Mouse (Mus musculus): ENCODE data around the gene Zfhx2.

Zfhx2 gene

GRCm38 (mm10) chr14:55092011-55092577 is at the start of gene Zfhx2:
TSS of gene Zfhx2 (minus strand) at chr14:55092324.
- peak; percentile 96 to 98 for DNase-seq

- no peak for DNase-seq
Measured at GRCm38 (mm10) chr14:55139313-55139712, 47.2 kb upstream of the Zfhx2 start.

GRCm38 (mm10) chr14:55135676-55136075 is 43.6 kb upstream of the Zfhx2 start:
- DNase-seq: no peak

GRCm38 (mm10) chr14:55126521-55126920 is 34.4 kb upstream of the Zfhx2 start:
- DNase-seq: no peak

- peak in 1 of 2 experiments; percentile 20 for DNase-seq
Measured at GRCm38 (mm10) chr14:55125711-55126110, 33.6 kb upstream of the Zfhx2 start.

- DNase-seq: no peak
Measured at GRCm38 (mm10) chr14:55122359-55122758, 30.2 kb upstream of the Zfhx2 start.

- DNase-seq: peak; percentile 93 to 95
Measured at GRCm38 (mm10) chr14:55121947-55122346, 29.8 kb upstream of the Zfhx2 start.

GRCm38 (mm10) chr14:55119421-55120134 is 27.5 kb upstream of the Zfhx2 start:
- peak in 1 of 2 experiments; percentile 46 for DNase-seq

- peak; percentile 89 to 95 for DNase-seq
Measured at GRCm38 (mm10) chr14:55118852-55119251, 26.7 kb upstream of the Zfhx2 start.

- peak; percentile 81 to 90 for DNase-seq
Measured at GRCm38 (mm10) chr14:55116425-55117200, 24.5 kb upstream of the Zfhx2 start, which contains the start of gene Jph4. TSS of gene Jph4 (minus strand) at chr14:55116935.

- DNase-seq: peak; percentile 44 to 57
Measured at GRCm38 (mm10) chr14:55115846-55116245, 23.7 kb upstream of the Zfhx2 start.

- DNase-seq: peak; percentile 81 to 82
Measured at GRCm38 (mm10) chr14:55114759-55115701, 22.9 kb upstream of the Zfhx2 start.

- DNase-seq: peak; percentile 65 to 74
Measured at GRCm38 (mm10) chr14:55113975-55114645, 22.0 kb upstream of the Zfhx2 start.

GRCm38 (mm10) chr14:55113351-55113974 is 21.3 kb upstream of the Zfhx2 start:
- DNase-seq: peak; percentile 27 to 47

- peak; percentile 55 to 74 for DNase-seq
Measured at GRCm38 (mm10) chr14:55111720-55112119, 19.6 kb upstream of the Zfhx2 start.

- DNase-seq: peak in 1 of 2 experiments; percentile 30
Measured at GRCm38 (mm10) chr14:55110076-55110475, 18.0 kb upstream of the Zfhx2 start.

- DNase-seq: peak in 1 of 2 experiments; percentile 46
Measured at GRCm38 (mm10) chr14:55109048-55109873, 17.1 kb upstream of the Zfhx2 start.

- DNase-seq: peak; percentile 64 to 78
Measured at GRCm38 (mm10) chr14:55108202-55108870, 16.2 kb upstream of the Zfhx2 start.

- no peak for DNase-seq
Measured at GRCm38 (mm10) chr14:55106990-55107389, 14.9 kb upstream of the Zfhx2 start.
